Mouse (Mus musculus) embryonic fibroblast, embryonic 13.5 days (primary cell): Measurements from ENCODE around the gene Dctd. TPM values are rescaled to one million over a fixed set of nuclear protein-coding genes. Genes with fewer than 3 reads are reported as not detected.

Experiments
- H3K27ac ChIP-seq: 2 replicates; pipeline ENCODE4 v1.5.1; 2012; ENCODE audit warnings: low read length, control low read depth, inconsistent platforms; ENCODE audit not compliant: insufficient read depth
- H3K4me1 ChIP-seq: 2 replicates; pipeline ENCODE4 v1.6.1; 2011; ENCODE audit warnings: low read length; ENCODE audit not compliant: control insufficient read depth, insufficient read depth
- H3K4me3 ChIP-seq: 2 replicates; pipeline ENCODE4 v1.5.1; 2011; ENCODE audit warnings: mild to moderate bottlenecking, control low read depth, low read length; ENCODE audit not compliant: insufficient read depth
- CTCF ChIP-seq: IDR thresholded peaks from 2 replicates; pipeline ENCODE4 v1.5.1; 2011; ENCODE audit warnings: mild to moderate bottlenecking, control low read depth, low read length, moderate library complexity, borderline replicate concordance; ENCODE audit not compliant: insufficient read depth
- POLR2A ChIP-seq: IDR thresholded peaks from 2 replicates; pipeline ENCODE4 v1.6.1; 2011; ENCODE audit warnings: low read depth, mild to moderate bottlenecking, control low read depth, low read length, moderate library complexity
- polyA plus RNA-seq: library from polyadenylated mRNA; stranded (reverse); fragments of >200 nt; gene quantifications from 2 replicates; pipeline ENCODE4 v1.2.4, GENCODE M21; 2011; ENCODE audit warnings: low read depth; ENCODE audit not compliant: missing spikeins, insufficient read length

Gene Dctd
- polyA plus RNA-seq, 1 experiment: 29.7 TPM

DNA sequence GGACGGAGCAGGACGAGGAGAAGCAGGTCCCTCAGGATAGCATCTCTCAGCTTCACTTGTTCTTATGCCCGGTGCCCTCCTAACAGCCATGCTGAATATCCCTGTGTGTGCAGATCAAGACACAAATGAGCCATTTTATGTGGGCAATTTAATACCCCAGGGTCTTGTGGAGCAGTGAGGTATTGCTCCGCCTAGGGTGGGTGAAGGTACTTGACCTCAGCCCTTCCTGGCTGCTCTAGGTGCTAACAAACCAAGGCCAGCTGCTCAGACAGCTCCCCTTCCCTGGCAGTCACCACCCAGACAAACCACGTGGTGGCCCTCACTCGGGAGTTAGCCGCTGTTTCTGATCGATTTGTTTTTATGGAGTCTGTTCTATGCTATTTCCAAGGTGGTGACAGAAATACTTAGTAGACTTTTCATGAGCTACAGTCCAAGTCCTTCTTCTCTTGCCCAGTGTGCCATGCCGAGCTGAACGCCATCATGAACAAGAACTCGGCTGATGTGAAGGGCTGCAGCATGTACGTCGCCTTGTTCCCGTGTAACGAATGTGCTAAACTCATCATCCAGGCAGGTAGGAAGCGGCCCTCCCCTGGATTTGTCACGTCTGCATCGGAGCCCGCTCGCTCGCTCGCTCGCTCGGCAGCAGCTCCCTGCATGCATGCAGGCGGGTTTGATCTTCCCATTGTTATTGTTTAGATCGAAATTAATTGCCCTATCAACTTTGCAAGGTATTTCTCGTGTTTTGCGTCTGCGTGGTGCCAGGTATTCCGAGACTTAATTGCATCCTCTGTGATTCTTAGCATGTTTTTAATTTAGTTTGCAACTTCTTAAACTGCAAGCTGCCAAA lies 38.1 kb downstream of the Dctd start:
- Histone ChIP-seq H3K4me3 (no peak overlapping the region), H3K27ac (no peak overlapping the region), H3K4me1 (no peaks in the 10 kb centered on the region)
- no peak for TF ChIP-seq POLR2A
- no peak for TF ChIP-seq CTCF

- no peak overlapping the region for H3K27ac ChIP-seq
- H3K4me1 ChIP-seq: no peaks in the 10 kb centered on the region
- no peak overlapping the region for H3K4me3 ChIP-seq
- TF ChIP-seq CTCF (no peak), POLR2A (no peak)
Measured at GRCm38 (mm10) chr8:48137651-48137937, 38.7 kb downstream of the Dctd start.

DNA sequence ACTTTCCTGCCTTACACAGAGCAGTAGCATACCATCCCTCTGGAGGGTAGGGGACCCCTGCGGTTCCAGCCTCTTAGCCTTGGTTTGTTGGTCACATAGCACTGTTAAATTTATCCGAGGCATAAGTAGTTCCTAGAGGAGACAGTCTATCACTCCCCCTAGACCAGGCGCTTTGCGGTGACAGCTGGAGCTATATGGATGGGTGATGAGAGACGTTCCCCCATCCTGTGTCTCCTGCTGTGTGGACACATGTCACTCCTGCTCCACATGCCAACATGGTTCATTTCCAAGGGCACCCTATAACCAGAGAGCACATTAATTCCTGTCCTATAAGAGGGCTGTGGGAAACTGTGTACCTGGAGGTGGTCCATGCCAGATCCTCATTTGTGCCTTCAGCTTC lies 42.1 kb downstream of the Dctd start:
- Histone ChIP-seq H3K4me1 (no peaks in the 10 kb centered on the region), H3K27ac (no peak overlapping the region), H3K4me3 (no peak overlapping the region)
- TF ChIP-seq CTCF (no peak), POLR2A (no peak)

GRCm38 (mm10) chr8:48145766-48146165 lies 46.9 kb downstream of the Dctd start:
- Histone ChIP-seq H3K4me3 (no peak overlapping the region), H3K4me1 (no peaks in the 10 kb centered on the region), H3K27ac (no peak overlapping the region)
- TF ChIP-seq POLR2A (no peak), CTCF (no peak)

GRCm38 (mm10) chr8:48146449-48146848 lies 47.6 kb downstream of the Dctd start:
- H3K4me3 ChIP-seq: no peak overlapping the region
- H3K4me1 ChIP-seq: no peaks in the 10 kb centered on the region
- H3K27ac ChIP-seq: no peak overlapping the region
- TF ChIP-seq POLR2A (no peak), CTCF (no peak)

DNA sequence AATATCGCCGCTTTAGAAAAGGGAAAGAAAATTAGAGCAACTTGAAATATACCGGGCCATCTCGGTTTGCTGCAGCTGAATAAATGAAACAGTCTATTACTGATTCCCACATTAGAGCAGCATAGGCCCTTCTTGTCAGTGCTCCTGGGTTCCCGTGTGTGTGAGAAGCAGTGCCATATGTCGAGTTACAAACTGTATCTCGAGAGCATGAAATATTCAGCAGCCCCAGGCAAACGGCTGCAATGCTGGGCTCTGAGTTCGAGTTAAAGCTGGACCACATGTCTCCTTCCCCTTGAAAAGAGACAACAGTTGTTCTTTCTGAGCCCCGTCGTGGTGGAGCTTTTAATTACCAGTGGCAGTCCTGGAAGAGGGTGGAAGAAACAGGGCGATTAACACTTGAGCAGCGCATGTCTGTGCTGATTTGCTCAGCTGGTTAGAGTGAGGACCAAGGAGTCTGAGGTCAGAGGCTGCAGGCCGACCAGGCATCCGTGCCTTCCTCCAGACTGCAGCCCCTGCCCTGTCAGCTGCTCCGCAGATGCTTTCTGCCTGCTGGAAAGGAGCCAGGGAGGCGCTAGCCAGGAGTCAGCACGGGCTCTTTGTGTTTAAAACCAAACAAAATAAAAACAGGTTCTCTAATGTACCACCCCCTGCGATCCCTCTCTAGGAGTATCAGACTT lies 53.3 kb downstream of the Dctd start:
- Histone ChIP-seq H3K27ac (no peak overlapping the region), H3K4me3 (no peak overlapping the region), H3K4me1 (no peaks in the 10 kb centered on the region)
- TF ChIP-seq CTCF: no peak
- TF ChIP-seq POLR2A: no peak

GRCm38 (mm10) chr8:48153360-48154121 lies 54.6 kb downstream of the Dctd start:
- TF ChIP-seq POLR2A: no peak
- no peak for TF ChIP-seq CTCF
- H3K4me3 ChIP-seq: no peak overlapping the region
- no peak overlapping the region for H3K27ac ChIP-seq
- no peaks in the 10 kb centered on the region for H3K4me1 ChIP-seq

DNA sequence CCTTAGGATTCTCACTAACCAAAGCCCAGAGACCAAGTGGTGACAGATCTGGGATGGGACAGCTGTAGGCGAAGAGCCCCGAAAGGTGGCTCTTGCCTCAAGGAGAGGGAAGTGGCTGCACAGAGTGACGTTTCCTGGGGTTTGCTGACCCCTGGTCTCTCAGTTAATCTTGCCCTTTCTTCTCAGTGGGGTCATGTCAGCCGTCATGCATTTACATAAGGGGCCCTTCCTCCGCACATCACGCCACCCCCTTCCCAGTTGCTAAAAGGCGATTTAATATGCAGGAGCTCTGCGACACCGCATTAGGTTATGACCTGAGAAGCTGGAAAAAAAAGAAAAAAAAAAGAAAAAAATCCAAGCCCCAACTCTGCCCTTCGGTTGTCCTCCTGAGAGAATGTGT lies 58.8 kb downstream of the Dctd start:
- Histone ChIP-seq H3K4me1 (no peaks in the 10 kb centered on the region), H3K27ac (no peak overlapping the region), H3K4me3 (no peak overlapping the region)
- TF ChIP-seq POLR2A (no peak), CTCF (no peak)

GRCm38 (mm10) chr8:48158560-48159217 lies 59.8 kb downstream of the Dctd start:
- H3K4me3 ChIP-seq: no peak overlapping the region
- no peaks in the 10 kb centered on the region for H3K4me1 ChIP-seq
- TF ChIP-seq POLR2A: no peak
- no peak for TF ChIP-seq CTCF
- no peak overlapping the region for H3K27ac ChIP-seq

DNA sequence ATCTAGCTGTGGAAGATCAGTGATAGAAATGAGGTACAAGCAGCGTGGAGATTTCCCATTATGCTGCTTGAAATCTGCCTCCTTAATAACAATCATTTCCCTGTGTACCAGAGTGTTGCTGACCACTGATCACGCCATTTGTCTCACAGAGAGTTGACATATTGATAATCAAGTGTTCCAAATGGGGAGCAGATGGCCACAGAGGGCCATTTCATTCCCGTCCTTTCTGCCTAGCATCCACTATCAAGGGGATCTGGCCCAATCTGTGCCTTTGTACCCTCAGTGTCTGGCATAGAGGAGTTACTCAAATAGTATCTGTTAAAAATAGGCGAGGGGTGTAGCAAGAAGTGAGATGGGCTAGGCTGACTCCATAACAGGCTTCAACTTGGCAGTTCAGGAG lies 78.5 kb downstream of the Dctd start:
- TF ChIP-seq CTCF: no peak
- TF ChIP-seq POLR2A: no peak
- H3K27ac ChIP-seq: no peak overlapping the region
- H3K4me3 ChIP-seq: no peak overlapping the region
- no peaks in the 10 kb centered on the region for H3K4me1 ChIP-seq
